8 mouse cellular contexts compared by ENCODE assay signal in the genomic region with DNA sequence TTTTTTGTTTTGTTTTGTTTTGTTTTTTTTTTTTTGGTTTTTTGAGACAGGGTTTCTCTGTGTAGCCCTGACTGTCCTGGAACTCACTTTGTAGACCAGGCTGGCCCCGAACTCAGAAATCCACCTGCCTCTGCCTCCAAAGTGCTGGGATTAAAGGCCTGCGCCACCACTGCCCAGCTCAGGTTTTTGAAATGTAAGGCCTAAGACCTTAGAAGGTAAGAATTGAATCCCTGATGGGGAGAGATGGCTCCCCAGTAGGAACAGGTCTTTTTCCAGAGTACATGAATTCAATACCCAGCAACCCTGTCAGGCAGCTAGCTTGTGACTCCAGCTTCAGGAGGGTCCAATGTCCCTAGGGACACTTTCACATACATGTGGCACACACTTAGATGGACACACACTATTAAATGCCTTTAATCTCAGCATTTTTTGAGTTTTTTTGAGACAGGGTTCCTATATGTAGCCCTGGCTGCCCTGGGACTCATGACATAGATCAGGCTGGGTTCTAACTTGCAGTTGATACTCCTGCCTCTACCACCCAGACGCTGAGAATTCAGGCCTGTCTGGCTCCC. TPM values are rescaled to one million over a fixed set of nuclear protein-coding genes. Genes with fewer than 3 reads are reported as not detected.
A peak's percentile ranks its signal among the peaks of the same experiment; 100 is the strongest.
DNase-seq lines count a peak whose midpoint lies in the region; ATAC-seq lines count a peak whose summit lies in the region.

No protein-coding gene starts in this region.

- H3K27ac ChIP-seq in hindbrain, embryonic 15.5 days (replicated peaks): peak overlapping the region; percentile 96; the same call in 1 of the 2 replicates
- no peak overlapping the region for H3K27ac ChIP-seq in hindbrain, embryonic 11.5 days (ENCODE audit: low read depth, low read length)
- peak overlapping the region; percentile 100 for H3K27ac ChIP-seq in brown adipose tissue, adult 24 weeks (replicated peaks; ENCODE audit: low read depth, low read length)
- H3K27ac ChIP-seq in limb, embryonic 15.5 days: peak overlapping the region; percentile 97

- H3K4me3 ChIP-seq in hindbrain, embryonic 15.5 days: no peak overlapping the region
- H3K4me3 ChIP-seq in hindbrain, embryonic 11.5 days (ENCODE audit: low read depth, low read length): no peak overlapping the region
- no peak overlapping the region for H3K4me3 ChIP-seq in brown adipose tissue, adult 24 weeks (ENCODE audit: insufficient read depth, low read depth, low read length)
- no peak overlapping the region for H3K4me3 ChIP-seq in limb, embryonic 15.5 days

- H3K4me1 ChIP-seq in hindbrain, embryonic 15.5 days (replicated peaks): peaks cover 50% of the 10 kb centered on the region
- peaks cover 18% of the 10 kb centered on the region for H3K4me1 ChIP-seq in hindbrain, embryonic 11.5 days (replicated peaks; ENCODE audit: control insufficient read depth, insufficient read depth, low read length)
- H3K4me1 ChIP-seq in brown adipose tissue, adult 24 weeks (ENCODE audit: control insufficient read depth, insufficient read depth, insufficient read length, low read length): peaks cover 16% of the 10 kb centered on the region
- H3K4me1 ChIP-seq in limb, embryonic 15.5 days: peaks cover 32% of the 10 kb centered on the region

- H3K36me3 ChIP-seq in hindbrain, embryonic 15.5 days: peaks cover under 1% of the 10 kb centered on the region
- no peaks in the 10 kb centered on the region for H3K36me3 ChIP-seq in hindbrain, embryonic 11.5 days (ENCODE audit: control insufficient read depth, insufficient read depth, low read length)
- peaks cover 4% of the 10 kb centered on the region; the same call in 1 of the 2 replicates for H3K36me3 ChIP-seq in limb, embryonic 15.5 days

- ATAC-seq in hindbrain, embryonic 15.5 days (ENCODE audit: low FRiP score, low read depth): no peak
- no peak for ATAC-seq in hindbrain, embryonic 11.5 days (ENCODE audit: low FRiP score)
- ATAC-seq in limb, embryonic 15.5 days (ENCODE audit: insufficient number of reproducible peaks, low FRiP score, low TSS enrichment, low read depth): no peak

- no peak overlapping the region for H3K4me2 ChIP-seq in hindbrain, embryonic 15.5 days
- H3K4me2 ChIP-seq in hindbrain, embryonic 11.5 days (replicated peaks; ENCODE audit: low read depth, low read length): no peak overlapping the region
- H3K4me2 ChIP-seq in limb, embryonic 15.5 days: no peak overlapping the region

- no peaks in the 10 kb centered on the region for H3K27me3 ChIP-seq in hindbrain, embryonic 15.5 days
- H3K27me3 ChIP-seq in hindbrain, embryonic 11.5 days (ENCODE audit: control insufficient read depth, insufficient read depth, low read length): no peaks in the 10 kb centered on the region
- no peaks in the 10 kb centered on the region for H3K27me3 ChIP-seq in limb, embryonic 15.5 days

- no peak overlapping the region for H3K9ac ChIP-seq in hindbrain, embryonic 15.5 days
- H3K9ac ChIP-seq in hindbrain, embryonic 11.5 days (ENCODE audit: low read depth, low read length): no peak overlapping the region
- H3K9ac ChIP-seq in limb, embryonic 15.5 days: no peak overlapping the region

- no peaks in the 10 kb centered on the region for H3K9me3 ChIP-seq in hindbrain, embryonic 15.5 days
- no peaks in the 10 kb centered on the region for H3K9me3 ChIP-seq in hindbrain, embryonic 11.5 days (ENCODE audit: control insufficient read depth, low read length)
- H3K9me3 ChIP-seq in limb, embryonic 15.5 days: no peaks in the 10 kb centered on the region

- DNase-seq in hindbrain, embryonic 11.5 days (ENCODE audit: low spot score): no peak
- peak; percentile 57 for DNase-seq in 3T3-L1 (ENCODE audit: low read depth, low spot score)
- no peak for DNase-seq in Muller cell, postnatal 12 days (ENCODE audit: inconsistent ontology term)
- no peak for DNase-seq in adrenal gland, adult 8-10 months
- no peak for DNase-seq in frontal cortex, postnatal 25 days (ENCODE audit: low spot score in 2 of 2)

- WGBS in hindbrain, embryonic 15.5 days: 94% methylated on average over 3 of the region's 3 CpGs
- WGBS in hindbrain, embryonic 11.5 days: 92% methylated on average over 3 of the region's 3 CpGs
- WGBS in limb, embryonic 15.5 days: 91% methylated on average over 3 of the region's 3 CpGs

RNA-seq across cellular contexts. Expression of gene Ubc, which starts 1.0 kb away (rescaled TPM):
- 1,393 and 1,417 TPM in 2 replicates for polyA plus RNA-seq in hindbrain, embryonic 15.5 days (2015; fragmentation: Nextera tagmentation; extraction: Ambion mirVana)
- 1,074 and 1,099 TPM in 2 replicates for polyA plus RNA-seq in hindbrain, embryonic 11.5 days (2014; fragmentation: Nextera tagmentation; extraction: Ambion mirVana)
- polyA plus RNA-seq in brown adipose tissue, adult 24 weeks (2012; ENCODE audit: insufficient read depth, insufficient read length, missing spikeins): 692 and 1,079 TPM in 2 replicates
- polyA plus RNA-seq in limb, embryonic 15.5 days (2015; fragmentation: Nextera tagmentation; extraction: Ambion mirVana): 1,133 and 1,236 TPM in 2 replicates
- total RNA-seq in adrenal gland, adult 8-10 months (2022): 1,000 to 10,000 TPM; 1,164 to 1,564 (median 1,502) TPM

RNA-seq across cellular contexts. Expression of gene Gm10382, which starts 1.9 kb away (rescaled TPM):
- polyA plus RNA-seq in hindbrain, embryonic 15.5 days (2015; fragmentation: Nextera tagmentation; extraction: Ambion mirVana): 0.56 and 0.65 TPM in 2 replicates
- 0.59 TPM in 1 of 2 replicates, not detected in the other for polyA plus RNA-seq in hindbrain, embryonic 11.5 days (2014; fragmentation: Nextera tagmentation; extraction: Ambion mirVana)
- not detected in 2 replicates for polyA plus RNA-seq in brown adipose tissue, adult 24 weeks (2012; ENCODE audit: insufficient read depth, insufficient read length, missing spikeins)
- polyA plus RNA-seq in limb, embryonic 15.5 days (2015; fragmentation: Nextera tagmentation; extraction: Ambion mirVana): 0.14 and 0.32 TPM in 2 replicates
- total RNA-seq in adrenal gland, adult 8-10 months (2022): under 1 TPM in 3 of 4 experiments, not detected in 1; 0.41 to 0.48 (median 0.45) TPM

RNA-seq across cellular contexts. Expression of gene Dhx37, which starts 42.9 kb away (rescaled TPM):
- 10.9 and 11.6 TPM in 2 replicates for polyA plus RNA-seq in hindbrain, embryonic 15.5 days (2015; fragmentation: Nextera tagmentation; extraction: Ambion mirVana)
- polyA plus RNA-seq in hindbrain, embryonic 11.5 days (2014; fragmentation: Nextera tagmentation; extraction: Ambion mirVana): 10.4 and 12.5 TPM in 2 replicates
- 5.0 and 16.9 TPM in 2 replicates for polyA plus RNA-seq in brown adipose tissue, adult 24 weeks (2012; ENCODE audit: insufficient read depth, insufficient read length, missing spikeins)
- 9.0 and 9.2 TPM in 2 replicates for polyA plus RNA-seq in limb, embryonic 15.5 days (2015; fragmentation: Nextera tagmentation; extraction: Ambion mirVana)
- 10 to 100 TPM; 19.1 to 22.1 (median 19.9) TPM for total RNA-seq in adrenal gland, adult 8-10 months (2022)

RNA-seq across cellular contexts. Expression of gene Scarb1, which starts 50.1 kb away (rescaled TPM):
- polyA plus RNA-seq in hindbrain, embryonic 15.5 days (2015; fragmentation: Nextera tagmentation; extraction: Ambion mirVana): 46.6 and 52.4 TPM in 2 replicates
- 20.4 and 22.6 TPM in 2 replicates for polyA plus RNA-seq in hindbrain, embryonic 11.5 days (2014; fragmentation: Nextera tagmentation; extraction: Ambion mirVana)
- 18.6 and 30.7 TPM in 2 replicates for polyA plus RNA-seq in brown adipose tissue, adult 24 weeks (2012; ENCODE audit: insufficient read depth, insufficient read length, missing spikeins)
- 57.2 and 65.1 TPM in 2 replicates for polyA plus RNA-seq in limb, embryonic 15.5 days (2015; fragmentation: Nextera tagmentation; extraction: Ambion mirVana)
- total RNA-seq in adrenal gland, adult 8-10 months (2022): 1,000 to 10,000 TPM; 1,640 to 3,396 (median 2,408) TPM

RNA-seq across cellular contexts. Expression of gene Bri3bp, which starts 50.4 kb away (rescaled TPM):
- 39.4 and 42.8 TPM in 2 replicates for polyA plus RNA-seq in hindbrain, embryonic 15.5 days (2015; fragmentation: Nextera tagmentation; extraction: Ambion mirVana)
- polyA plus RNA-seq in hindbrain, embryonic 11.5 days (2014; fragmentation: Nextera tagmentation; extraction: Ambion mirVana): 30.1 and 30.8 TPM in 2 replicates
- polyA plus RNA-seq in brown adipose tissue, adult 24 weeks (2012; ENCODE audit: insufficient read depth, insufficient read length, missing spikeins): 15.4 and 19.5 TPM in 2 replicates
- 32.4 and 33.0 TPM in 2 replicates for polyA plus RNA-seq in limb, embryonic 15.5 days (2015; fragmentation: Nextera tagmentation; extraction: Ambion mirVana)
- total RNA-seq in adrenal gland, adult 8-10 months (2022): 10 to 100 TPM; 27.8 to 35.6 (median 31.6) TPM
